Mouse (Mus musculus) gastrocnemius, adult 2 months (tissue): ENCODE data around the gene S1pr1. TPM values are rescaled to one million over a fixed set of nuclear protein-coding genes. Genes with fewer than 3 reads are reported as not detected.
A peak's percentile ranks its signal among the peaks of the same experiment; 100 is the strongest.

Experiments
- DNase-seq: peaks from one replicate; pipeline ENCODE4 v3.0.0; 2022
- H3K27ac ChIP-seq: fragments of 200-600 bp; 2 replicates; pipeline ENCODE4 v1.8.1; 2022; ENCODE audit warnings: mild to moderate bottlenecking
- H3K4me3 ChIP-seq: fragments of 200-600 bp; 2 replicates; pipeline ENCODE4 v1.8.1; 2022; ENCODE audit warnings: mild to moderate bottlenecking, moderate library complexity
- CTCF ChIP-seq: fragments of 200-600 bp; IDR thresholded peaks from 2 replicates; pipeline ENCODE4 v1.8.1; 2022; ENCODE audit warnings: antibody characterized with exemption, mild to moderate bottlenecking, moderate library complexity
- intact Hi-C: fragments of 180-260 bp; cut with DNase I; formaldehyde crosslinking; loops from one replicate; pipeline ENCODE4 v1.15.1; 2025
- total RNA-seq, 2 experiments: library from RNA; stranded (reverse); gene quantifications; 2 replicates each; pipeline ENCODE4 v1.2.3; 2021

S1pr1 gene
- total RNA-seq, 2 experiments from 2014 or later = 16.9 to 34.1 TPM

DNA sequence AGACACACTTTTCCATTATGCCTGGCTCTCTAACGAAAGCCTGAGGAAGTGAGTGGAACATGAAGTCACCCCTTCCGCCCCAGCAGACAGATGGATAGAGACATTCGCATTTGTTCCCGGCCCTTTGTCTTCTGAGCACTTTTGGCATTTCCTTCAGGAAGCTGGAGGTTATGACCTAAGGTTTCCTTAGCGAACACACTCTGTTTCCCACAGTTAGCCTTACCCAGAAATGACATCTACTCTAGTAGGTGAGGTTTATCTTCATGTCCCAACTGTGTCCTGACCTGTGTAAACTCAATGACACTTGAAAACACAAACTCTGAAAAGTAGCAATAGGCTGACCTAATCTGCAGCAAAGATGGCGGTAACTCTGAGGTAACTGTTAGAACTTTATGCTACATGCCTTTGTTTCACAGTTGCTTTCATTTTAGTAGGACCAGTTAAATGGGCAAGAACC, 5.7 kb downstream of the S1pr1 start:
- Histone ChIP-seq H3K4me3 (peak overlapping the region; percentile 81), H3K27ac (peak overlapping the region; percentile 94)
- no peak for DNase-seq
- no peak for TF ChIP-seq CTCF
- intact Hi-C loops = no loop called here

DNA sequence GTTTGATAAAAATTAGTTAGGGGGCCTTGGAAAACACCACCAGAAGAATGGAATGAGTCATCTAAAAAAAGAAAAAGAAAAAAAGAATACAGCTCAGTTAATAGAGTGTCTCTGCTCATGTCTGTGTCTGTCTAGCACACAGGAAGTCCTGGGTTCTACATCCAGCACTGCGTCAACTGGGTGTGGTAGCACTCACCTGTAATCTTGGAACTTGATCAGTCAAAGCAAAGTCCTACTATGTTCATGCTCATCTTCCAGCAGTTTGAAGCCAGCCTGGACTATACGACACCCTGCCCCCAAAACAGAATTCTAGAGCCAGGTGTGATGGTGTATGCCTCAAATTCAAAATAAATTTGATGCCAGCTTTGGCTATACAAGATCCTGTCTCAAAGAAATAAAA, 8.1 kb downstream of the S1pr1 start:
- TF ChIP-seq CTCF = no peak

DNA sequence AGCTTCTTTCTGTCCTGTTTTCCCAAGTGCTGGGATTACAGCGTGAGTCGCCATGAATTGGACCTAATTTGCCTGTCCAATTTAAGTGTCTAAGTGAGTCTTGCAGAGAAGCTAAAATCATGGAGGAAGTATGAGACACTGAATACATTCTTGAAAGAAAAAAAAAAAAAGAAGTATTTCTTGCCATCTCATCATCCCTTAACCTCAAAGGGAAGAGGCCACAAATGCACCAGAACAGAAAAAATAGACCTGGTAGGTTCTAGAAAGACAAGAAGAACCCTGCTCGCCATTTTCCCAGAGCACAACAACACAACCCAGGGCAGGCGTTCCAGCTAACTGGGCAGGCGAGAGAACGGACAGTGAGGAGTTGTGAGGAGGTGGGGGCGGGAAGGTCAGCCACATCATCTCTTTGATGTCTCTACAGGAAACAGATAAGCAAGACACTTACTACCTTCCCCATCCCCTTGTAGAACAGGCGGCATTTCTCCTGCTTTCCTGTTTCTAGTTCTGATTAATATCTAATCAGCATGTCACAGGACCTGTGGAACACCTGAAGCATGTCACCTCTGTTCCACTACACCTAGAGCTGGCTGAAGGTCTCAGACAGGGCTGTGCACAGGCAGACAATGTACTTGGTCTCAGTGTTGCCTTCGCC, 10.5 kb downstream of the S1pr1 start:
- TF ChIP-seq CTCF = no peak
- Histone ChIP-seq H3K27ac (no peak overlapping the region), H3K4me3 (no peak overlapping the region)
- DNase-seq = no peak
- intact Hi-C loops = no loop called here

More for the DNA sequence above, 8.1 kb downstream of the S1pr1 start:
- no peak for DNase-seq
- intact Hi-C loops = no loop called here
- Histone ChIP-seq H3K27ac (no peak overlapping the region), H3K4me3 (no peak overlapping the region)

DNA sequence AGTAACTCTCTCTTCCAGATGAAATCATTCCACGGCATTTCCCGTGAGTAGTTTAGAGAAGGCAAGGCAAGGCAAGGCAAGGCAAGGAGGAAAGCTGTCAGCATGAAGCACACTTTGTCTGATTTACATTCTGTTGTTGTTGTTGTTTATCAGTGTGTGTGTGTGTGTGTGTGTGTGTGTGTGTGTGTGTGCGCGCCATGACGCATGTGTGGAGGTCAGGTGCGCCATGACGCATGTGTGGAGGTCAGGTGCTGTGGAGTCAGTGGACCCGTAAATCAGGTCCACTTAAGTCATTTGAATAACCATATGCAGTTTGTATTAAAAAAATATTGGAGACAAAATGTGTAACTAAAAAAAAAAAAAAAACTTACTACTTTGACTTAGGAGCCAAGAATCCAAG, 11.2 kb downstream of the S1pr1 start:
- no peak for DNase-seq
- no peak for TF ChIP-seq CTCF
- intact Hi-C loops = no loop called here
- H3K4me3 ChIP-seq = no peak overlapping the region
- no peak overlapping the region for H3K27ac ChIP-seq

DNA sequence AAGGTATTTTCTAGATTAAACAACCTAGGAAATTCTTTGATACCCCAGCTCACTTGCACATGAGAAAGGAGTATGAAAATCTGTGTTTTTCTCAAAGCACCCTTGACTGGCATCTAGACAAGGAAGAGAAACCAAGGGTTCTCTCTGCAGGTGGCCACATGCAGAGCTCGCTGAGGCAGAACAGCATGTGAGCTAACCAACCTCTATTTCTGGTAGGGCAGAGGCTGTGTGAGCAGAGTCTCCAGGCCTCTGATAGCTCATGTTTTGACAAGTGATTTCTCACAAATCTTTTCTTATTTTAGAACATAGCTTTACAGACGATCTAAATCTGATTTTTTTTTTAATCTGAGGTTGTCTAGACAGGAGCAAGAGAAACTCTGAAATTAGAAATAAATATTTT, 12.8 kb downstream of the S1pr1 start:
- Histone ChIP-seq H3K27ac (no peak overlapping the region), H3K4me3 (no peak overlapping the region)
- intact Hi-C loops = no loop called here
- DNase-seq = no peak
- no peak for TF ChIP-seq CTCF

DNA sequence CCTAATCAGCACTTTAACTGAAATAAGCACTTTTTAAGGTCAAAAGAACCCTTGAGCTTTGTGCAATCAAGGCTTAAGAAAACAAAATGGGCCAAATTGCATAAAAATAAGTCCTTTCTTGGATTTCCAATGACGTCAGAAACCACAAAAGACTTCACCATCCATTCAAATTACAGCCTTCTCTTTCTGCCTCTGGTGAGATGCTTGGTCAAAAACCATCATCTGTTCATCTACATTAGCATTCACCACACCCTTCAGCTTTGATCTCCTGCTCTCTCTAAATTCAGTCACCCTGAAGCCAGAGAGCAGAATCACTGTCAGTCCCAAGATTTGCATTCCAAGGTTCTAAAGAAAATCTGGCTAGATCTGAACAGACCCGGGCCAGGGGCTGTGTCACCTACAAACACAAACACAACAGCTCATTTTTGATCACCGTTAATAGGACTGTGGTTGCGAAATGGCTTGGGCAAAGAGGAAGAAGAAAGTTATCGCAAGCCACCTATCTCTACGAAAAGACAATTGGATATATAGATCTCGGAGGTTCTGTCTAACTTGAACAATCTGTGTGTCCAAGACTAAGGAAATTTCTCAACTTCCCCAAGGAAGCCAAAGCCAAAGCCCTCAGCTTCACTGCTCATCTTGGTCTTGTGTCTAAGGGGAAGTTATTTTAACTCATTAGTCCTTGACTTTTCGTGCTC, 19.5 kb downstream of the S1pr1 start:
- no peak overlapping the region for H3K27ac ChIP-seq
- intact Hi-C loops = no loop called here
- no peak for TF ChIP-seq CTCF
- DNase-seq = no peak
- no peak overlapping the region for H3K4me3 ChIP-seq

DNA sequence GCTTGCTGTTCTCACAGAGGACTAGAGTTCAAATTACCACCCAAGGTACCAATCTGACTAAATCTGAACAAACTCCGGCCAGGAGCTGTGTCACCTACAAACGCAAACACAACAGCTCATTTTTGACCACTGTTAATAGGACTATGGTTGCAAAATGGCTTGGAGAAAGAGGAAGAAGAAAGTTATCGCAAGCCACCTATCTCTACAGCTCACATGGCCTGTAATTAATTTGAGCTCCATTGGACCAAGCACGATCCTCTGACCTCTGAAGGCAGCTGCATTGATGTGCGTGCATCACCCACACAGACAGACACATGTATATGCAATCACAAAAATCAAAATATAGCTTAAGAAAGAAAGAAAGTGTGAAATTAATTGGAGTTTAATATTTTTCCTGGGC, 20.7 kb downstream of the S1pr1 start:
- Histone ChIP-seq H3K27ac (no peak overlapping the region), H3K4me3 (no peak overlapping the region)
- intact Hi-C loops = no loop called here
- no peak for TF ChIP-seq CTCF
- no peak for DNase-seq

DNA sequence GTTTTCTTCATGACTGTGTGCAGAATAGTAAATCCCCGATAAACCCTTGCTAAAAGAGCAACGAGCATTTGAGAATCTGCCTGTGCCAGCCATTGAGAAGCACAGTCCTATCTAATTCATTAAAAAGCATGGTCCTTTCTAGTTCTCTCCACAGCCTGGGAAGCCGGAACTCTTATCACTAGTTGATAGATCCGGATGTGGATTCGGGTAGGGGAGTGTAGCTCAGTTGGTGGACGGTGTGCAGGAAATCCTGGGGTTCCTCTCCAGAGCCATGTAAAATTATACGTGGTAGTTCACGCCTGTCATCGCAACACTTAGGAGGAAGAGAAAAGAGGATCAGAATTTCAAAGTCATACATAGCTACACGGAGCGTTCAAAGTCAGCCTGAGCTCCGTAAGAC, 21.5 kb downstream of the S1pr1 start:
- intact Hi-C loops = no loop called here
- TF ChIP-seq CTCF = no peak
- H3K27ac ChIP-seq = peak overlapping the region; percentile 48
- no peak for DNase-seq
- no peak overlapping the region for H3K4me3 ChIP-seq

DNA sequence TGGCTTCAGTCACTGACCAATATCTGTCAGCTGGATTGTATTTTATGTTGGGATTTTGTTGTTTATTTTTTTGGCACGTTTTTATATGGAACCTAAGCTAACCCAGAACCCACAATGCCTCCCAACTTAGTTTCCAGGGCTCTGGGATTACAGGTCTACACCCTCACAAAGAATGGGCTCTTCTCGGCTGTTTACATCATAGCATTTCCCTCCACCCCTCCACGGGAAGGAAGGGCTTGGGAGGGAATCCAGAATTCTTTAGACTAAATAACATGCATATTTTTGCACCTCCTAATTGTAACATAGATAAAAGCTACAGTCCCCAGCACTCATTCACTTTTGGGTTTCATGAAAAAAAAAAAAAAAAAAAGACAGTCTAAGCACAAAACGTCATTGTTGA, 22.0 kb downstream of the S1pr1 start:
- DNase-seq = no peak
- intact Hi-C loops = no loop called here
- Histone ChIP-seq H3K4me3 (no peak overlapping the region), H3K27ac (peak overlapping the region; percentile 48)
- TF ChIP-seq CTCF = no peak

DNA sequence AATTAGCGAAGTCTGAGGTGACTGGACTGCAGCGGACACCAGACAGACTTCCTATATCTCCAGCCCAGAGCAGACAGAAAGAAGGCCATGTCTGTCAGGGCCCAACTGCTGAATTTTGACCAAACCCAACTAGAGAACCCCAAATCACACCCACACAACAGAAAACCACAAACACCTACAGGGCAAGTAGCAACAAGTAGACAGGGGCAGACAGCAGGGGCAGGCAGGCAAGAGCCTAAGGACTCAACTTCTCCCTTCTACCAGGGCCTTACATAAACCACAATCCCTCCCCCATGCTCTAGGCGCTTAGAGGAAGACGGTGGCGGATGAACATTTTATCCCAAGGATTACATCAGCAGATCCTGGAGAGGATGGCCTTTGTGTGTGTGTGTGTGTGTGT, 22.5 kb downstream of the S1pr1 start:
- DNase-seq = no peak
- intact Hi-C loops = no loop called here
- no peak overlapping the region for H3K4me3 ChIP-seq
- H3K27ac ChIP-seq = peak overlapping the region; percentile 40; the same call in 1 of the 2 replicates
- TF ChIP-seq CTCF = no peak

DNA sequence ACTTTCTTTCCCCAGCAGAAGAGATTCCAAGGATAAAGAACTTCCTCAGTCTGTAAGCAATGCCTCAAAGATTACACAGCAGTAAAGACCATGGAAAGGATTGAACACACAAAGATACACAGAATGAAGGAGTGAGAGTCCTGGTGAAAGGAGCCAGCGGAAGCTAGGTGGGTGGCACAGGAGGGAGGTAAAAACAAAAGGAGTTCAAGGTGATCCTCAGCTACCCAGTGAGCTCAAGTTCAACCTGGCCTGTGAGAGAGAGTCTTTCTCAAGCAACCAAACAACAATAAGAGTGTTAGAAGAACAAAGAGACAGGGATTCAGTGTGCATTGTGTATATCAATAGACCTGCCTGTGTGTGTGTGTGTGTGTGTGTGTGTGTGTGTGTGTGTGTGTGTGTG, 25.0 kb downstream of the S1pr1 start:
- TF ChIP-seq CTCF = no peak
- intact Hi-C loops = no loop called here
- Histone ChIP-seq H3K27ac (peak overlapping the region; percentile 40; the same call in 1 of the 2 replicates), H3K4me3 (no peak overlapping the region)
- DNase-seq = no peak

DNA sequence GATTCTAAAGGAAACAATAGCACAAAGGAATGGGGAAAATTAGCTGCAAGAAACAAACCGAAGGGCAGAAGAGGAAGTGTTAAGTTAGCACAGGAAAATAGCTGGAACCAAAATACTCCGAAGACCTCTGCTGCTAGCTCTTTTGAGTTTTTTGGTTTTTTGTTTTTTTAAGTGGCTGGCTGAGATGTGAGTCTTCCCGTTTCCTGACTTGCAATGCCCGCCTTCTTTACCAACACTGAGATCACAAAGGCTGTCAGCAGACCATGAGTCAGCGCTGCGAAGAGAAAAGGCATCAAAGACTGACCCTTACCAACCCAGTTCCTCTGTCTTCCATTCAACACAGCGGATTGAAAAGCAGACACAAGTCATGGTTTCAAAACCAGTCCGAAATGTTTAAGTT, 25.5 kb downstream of the S1pr1 start:
- Histone ChIP-seq H3K4me3 (no peak overlapping the region), H3K27ac (peak overlapping the region; percentile 40; the same call in 1 of the 2 replicates)
- TF ChIP-seq CTCF = no peak
- intact Hi-C loops = no loop called here
- no peak for DNase-seq

DNA sequence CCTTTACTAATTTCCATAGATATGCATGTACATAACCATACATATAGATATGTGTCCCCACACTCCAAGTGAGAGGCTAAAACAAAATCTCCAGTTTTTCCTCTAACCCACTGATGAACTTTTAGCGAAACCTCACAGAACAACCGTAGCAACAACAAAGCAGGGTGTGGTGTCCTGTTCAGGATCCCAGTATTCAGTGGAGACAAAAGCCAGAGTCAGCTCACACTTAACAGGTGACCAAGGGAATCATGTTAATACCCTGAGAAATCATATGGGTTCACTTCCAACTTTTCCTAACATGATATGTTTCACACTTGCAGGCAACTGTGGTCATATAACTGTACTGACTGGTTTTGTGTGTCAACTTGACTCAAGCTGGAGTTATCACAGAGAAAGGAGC, 27.1 kb downstream of the S1pr1 start:
- Histone ChIP-seq H3K4me3 (no peak overlapping the region), H3K27ac (peak overlapping the region; percentile 51)
- no peak for DNase-seq
- intact Hi-C loops = no loop called here
- TF ChIP-seq CTCF = no peak
